Mouse (Mus musculus) embryonic fibroblast, embryonic 13.5 days (primary cell): ENCODE measurements around the gene Il17ra.

ENCODE experiments used
- CTCF ChIP-seq: IDR thresholded peaks from 2 replicates; pipeline ENCODE4 v1.5.1; 2011; ENCODE audit warnings: mild to moderate bottlenecking, control low read depth, low read length, moderate library complexity, borderline replicate concordance; ENCODE audit not compliant: insufficient read depth
- POLR2A ChIP-seq: IDR thresholded peaks from 2 replicates; pipeline ENCODE4 v1.6.1; 2011; ENCODE audit warnings: low read depth, mild to moderate bottlenecking, control low read depth, low read length, moderate library complexity

DNA sequence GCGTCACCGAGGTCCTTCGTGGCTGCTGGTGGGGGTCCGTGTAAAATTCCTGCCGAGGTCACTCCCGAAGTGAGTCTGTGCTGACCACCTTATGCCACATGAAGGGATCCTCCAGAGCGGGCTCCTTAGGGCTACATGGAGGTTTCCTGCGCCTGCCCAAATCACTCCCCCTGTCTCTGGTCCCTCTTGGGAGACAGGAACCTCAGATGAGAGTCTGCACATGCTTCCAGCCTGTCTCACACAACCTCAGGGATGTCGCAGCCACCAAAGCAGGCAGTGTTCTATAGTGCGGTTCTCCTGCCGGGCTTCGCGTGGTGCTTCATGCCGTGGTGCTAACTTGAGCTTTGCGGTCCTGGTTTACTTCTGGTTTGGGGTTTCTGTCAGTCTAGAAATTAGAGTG is 1.8 kb upstream of the Il17ra start:
- TF ChIP-seq CTCF (no peak), POLR2A (no peak)
